Mouse (Mus musculus) thymus, adult 2 months (tissue): ENCODE measurements around the gene Prm1. TPM values are rescaled to one million over a fixed set of nuclear protein-coding genes. Genes with fewer than 3 reads are reported as not detected.
A peak's percentile ranks its signal among the peaks of the same experiment; 100 is the strongest.
"Not testable (repeated sequence)": the region's sequence is repeated elsewhere in the genome, so short reads cannot be mapped to it uniquely, and the experiment has no call there.

Source experiments
- DNase-seq: peaks from one replicate; pipeline ENCODE4 v3.0.0; 2021
- H3K27ac ChIP-seq: fragments of 200-500 bp; 2 replicates; pipeline ENCODE4 v1.5.1; 2012; ENCODE audit warnings: low read length, control low read depth; ENCODE audit not compliant: control insufficient read depth, insufficient read depth
- H3K27me3 ChIP-seq: fragments of 200-500 bp; 2 replicates; pipeline ENCODE4 v1.6.1; 2012; ENCODE audit warnings: mild to moderate bottlenecking, low read length, moderate library complexity, mixed read lengths; ENCODE audit not compliant: control insufficient read depth, insufficient read depth
- H3K36me3 ChIP-seq: fragments of 200-500 bp; 2 replicates; pipeline ENCODE4 v1.6.1; 2012; ENCODE audit warnings: mild to moderate bottlenecking, low read length, moderate library complexity; ENCODE audit not compliant: control insufficient read depth, insufficient read depth
- H3K4me1 ChIP-seq: fragments of 200-500 bp; replicated peaks from 2 replicates; pipeline ENCODE4 v1.6.1; 2012; ENCODE audit warnings: low read length; ENCODE audit not compliant: control insufficient read depth, insufficient read depth
- H3K4me3 ChIP-seq: fragments of 200-500 bp; 2 replicates; pipeline ENCODE4 v1.5.1; 2012; ENCODE audit warnings: mild to moderate bottlenecking, low read length, control low read depth, moderate library complexity; ENCODE audit not compliant: control insufficient read depth, insufficient read depth
- CTCF ChIP-seq: fragments of 200-500 bp; IDR thresholded peaks from 2 replicates; pipeline ENCODE4 v1.5.1; 2012; ENCODE audit warnings: mild to moderate bottlenecking, control low read depth, low read length, moderate library complexity, borderline replicate concordance; ENCODE audit not compliant: control insufficient read depth, poor library complexity, insufficient read depth; ENCODE audit errors: extremely low read depth
- POLR2A ChIP-seq: fragments of 200-500 bp; IDR thresholded peaks from 2 replicates; pipeline ENCODE4 v1.6.1; 2012; ENCODE audit warnings: mild to moderate bottlenecking, low read length, control low read depth, moderate library complexity; ENCODE audit not compliant: control insufficient read depth, poor library complexity, insufficient read depth; ENCODE audit errors: extremely low read depth
- WGBS: fragments of 180-500 bp; shearing (Covaris S2); methylation state at CpG from one replicate; pipeline ENCODE4 v1.1.7; 2018; 5-methylcytosine and 5-hydroxymethylcytosine counted together
- polyA plus RNA-seq: library from polyadenylated mRNA; depleted of rRNA; stranded (reverse); fragments of >200 nt; gene quantifications from 2 replicates; pipeline ENCODE4 v1.2.3, GENCODE M21; 2012

Gene Prm1
- polyA plus RNA-seq, 1 experiment = 6.1 TPM

- DNase-seq = no peak
- Histone ChIP-seq H3K36me3 (no peaks in the 10 kb centered on the region), H3K4me1 (peaks cover 58% of the 10 kb centered on the region), H3K27ac (peak within 1 kb of the TSS; percentile 35; the same call in 1 of the 2 replicates), H3K4me3 (no peak within 1 kb of the TSS), H3K27me3 (no peaks in the 10 kb centered on the region)
- WGBS = 19% methylated on average over 2 of the region's 2 CpGs
- no peak for TF ChIP-seq POLR2A
Measured at GRCm38 (mm10) chr16:10812865-10813371, 7.3 kb upstream of the Prm1 start, which contains the start of gene Gm11172. Gm11172 (plus strand) TSS chr16:10812915.

- H3K27ac ChIP-seq = no peak overlapping the region
- DNase-seq = no peak
- no peaks in the 10 kb centered on the region for H3K36me3 ChIP-seq
- no peaks in the 10 kb centered on the region for H3K27me3 ChIP-seq
- H3K4me3 ChIP-seq = no peak overlapping the region
- H3K4me1 ChIP-seq = peaks cover 63% of the 10 kb centered on the region
- 95% methylated on average over 1 of the region's 1 CpGs for WGBS
- no peak for TF ChIP-seq CTCF
Measured at GRCm38 (mm10) chr16:10810376-10810775, 4.7 kb upstream of the Prm1 start.

- not testable (repeated sequence) for H3K36me3 ChIP-seq, H3K27ac ChIP-seq, H3K4me3 ChIP-seq, DNase-seq, H3K27me3 ChIP-seq
- 75% methylated on average over 3 of the region's 3 CpGs for WGBS
- peaks cover 26% of the 10 kb centered on the region for H3K4me1 ChIP-seq
Measured at GRCm38 (mm10) chr16:10802420-10802819, 3.2 kb downstream of the Prm1 start.

DNA sequence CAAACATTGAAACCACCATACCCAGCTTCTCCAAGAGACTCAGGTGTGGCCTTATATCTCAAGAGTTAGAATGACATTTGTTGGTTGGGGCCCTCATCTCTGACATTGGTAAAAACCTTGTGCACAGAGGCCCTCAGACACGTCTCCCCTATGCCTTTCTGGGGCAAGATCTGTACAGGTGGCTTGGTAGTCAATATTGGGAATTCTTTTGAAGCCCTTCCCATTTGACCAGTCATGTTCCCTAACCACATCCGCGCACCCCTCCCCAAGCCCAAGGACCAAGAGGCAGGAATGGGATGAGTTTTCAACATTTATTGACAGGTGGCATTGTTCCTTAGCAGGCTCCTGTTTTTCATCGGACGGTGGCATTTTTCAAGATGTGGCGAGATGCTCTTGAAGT, 9.6 kb downstream of the Prm1 start, which contains the start of gene Prm2:
Prm2 (minus strand) TSS at position 101 of the 400 bp plus-strand sequence.
- Histone ChIP-seq H3K27ac (no peak within 1 kb of the TSS), H3K27me3 (no peaks in the 10 kb centered on the region), H3K36me3 (no peaks in the 10 kb centered on the region), H3K4me1 (peaks cover 4% of the 10 kb centered on the region), H3K4me3 (no peak within 1 kb of the TSS)
- no peak for DNase-seq
- no peak for TF ChIP-seq POLR2A
- TF ChIP-seq CTCF = no peak
- WGBS = 95% methylated on average over 6 of the region's 6 CpGs

- H3K27me3 ChIP-seq = no peaks in the 10 kb centered on the region
- no peak for DNase-seq
- H3K4me3 ChIP-seq = no peak within 1 kb of the TSS
Measured at GRCm38 (mm10) chr16:10790702-10791101, 14.9 kb downstream of the Prm1 start, which contains the start of gene Prm3. Prm3 (minus strand) TSS chr16:10790914.

GRCm38 (mm10) chr16:10788866-10789265, 16.8 kb downstream of the Prm1 start:
- no peak for DNase-seq
- Histone ChIP-seq H3K36me3 (peaks cover 6% of the 10 kb centered on the region), H3K27ac (no peak overlapping the region), H3K27me3 (no peaks in the 10 kb centered on the region), H3K4me1 (peaks cover 36% of the 10 kb centered on the region), H3K4me3 (no peak overlapping the region)
- no peak for TF ChIP-seq CTCF
- no peak for TF ChIP-seq POLR2A
- WGBS = 56% methylated on average over 4 of the region's 4 CpGs

More at GRCm38 (mm10) chr16:10790702-10791101, 14.9 kb downstream of the Prm1 start, which contains the start of gene Prm3:
- TF ChIP-seq POLR2A = no peak
- no peak for TF ChIP-seq CTCF
- Histone ChIP-seq H3K27ac (no peak within 1 kb of the TSS), H3K4me1 (peaks cover 36% of the 10 kb centered on the region), H3K36me3 (no peaks in the 10 kb centered on the region)
- 89% methylated on average over 9 of the region's 9 CpGs for WGBS

GRCm38 (mm10) chr16:10788271-10788670, 17.4 kb downstream of the Prm1 start, which contains the start of gene Tnp2:
Tnp2 (minus strand) TSS chr16:10788660.
- TF ChIP-seq POLR2A (peak; percentile 21; the same call in 1 of the 2 replicates), CTCF (no peak)
- Histone ChIP-seq H3K27ac (peak within 1 kb of the TSS; percentile 22), H3K36me3 (peaks cover 12% of the 10 kb centered on the region), H3K4me3 (peak within 1 kb of the TSS; percentile 24), H3K4me1 (peaks cover 36% of the 10 kb centered on the region), H3K27me3 (no peaks in the 10 kb centered on the region)
- WGBS = 5% methylated on average over 16 of the region's 16 CpGs
- DNase-seq = peak; percentile 66
